Mouse (Mus musculus) T-helper 1 cell (primary cell): ENCODE results near the gene Vmn2r98.
"Not testable (repeated sequence)": the region's sequence is repeated elsewhere in the genome, so short reads cannot be mapped to it uniquely, and the experiment has no call there.

Experiments used
- in situ Hi-C: fragments of 300-600 bp; cut with MboI, MseI; formaldehyde crosslinking; loops from one replicate; pipeline ENCODE4 v1.15.1; 2025; ENCODE audit warnings: high pct_unique_total_duplicates

Vmn2r98 gene

DNA sequence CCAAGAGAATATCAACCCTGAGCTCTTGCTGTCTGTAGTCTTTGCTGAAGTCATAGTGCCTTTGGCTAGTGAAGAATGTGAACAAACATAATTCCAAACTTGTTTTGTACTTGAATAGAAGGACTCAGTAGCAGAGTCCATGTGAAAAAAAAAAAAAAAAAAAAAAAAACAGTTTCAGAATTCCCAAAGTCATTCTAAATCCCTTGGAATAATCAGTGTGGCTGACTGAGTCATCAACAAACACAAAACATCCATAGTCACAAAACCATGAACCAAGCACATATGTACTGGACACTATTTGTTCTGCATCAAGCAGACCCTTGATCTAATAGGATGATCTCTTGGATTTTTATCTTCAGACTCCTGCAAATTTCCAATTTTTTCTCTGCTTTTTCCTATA lies at the start of gene Vmn2r98:
Gene Vmn2r98, plus strand, starts transcription at position 301 of the 400 bp plus-strand sequence.
- in situ Hi-C loops = not testable (repeated sequence)

GRCm38 (mm10) chr17:19031441-19031840 lies 21.8 kb upstream of the Vmn2r98 start:
- in situ Hi-C loops = not testable (repeated sequence)

GRCm38 (mm10) chr17:19031962-19032361 lies 21.3 kb upstream of the Vmn2r98 start:
- in situ Hi-C loops = no loop called here

DNA sequence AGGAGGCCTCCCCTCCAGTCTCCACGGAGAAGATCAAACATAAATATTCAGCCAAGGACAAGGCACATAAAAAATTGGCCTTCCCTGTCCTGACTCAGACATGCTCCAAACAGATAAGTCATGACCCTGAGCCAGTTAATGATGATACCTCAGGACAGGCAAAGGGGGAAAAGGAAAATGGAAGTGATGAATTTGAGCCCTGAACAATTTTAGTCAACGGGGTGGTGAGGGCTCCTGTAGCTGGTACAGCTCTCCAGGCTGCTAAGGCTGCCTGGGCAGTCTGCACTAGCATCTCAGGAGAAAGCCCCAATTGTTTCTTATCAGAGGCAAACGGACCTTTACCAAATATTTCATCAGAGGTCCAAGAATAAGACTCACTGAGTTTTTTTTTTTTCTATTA lies 20.5 kb upstream of the Vmn2r98 start:
- in situ Hi-C loops = no loop called here
